Mouse (Mus musculus) testis, adult 2 months (tissue): ENCODE measurements around the gene Rerg.

Source experiments
- CTCF ChIP-seq: fragments of 200-500 bp; IDR thresholded peaks from 2 replicates; pipeline ENCODE4 v1.5.1; 2012; ENCODE audit warnings: low read depth, mild to moderate bottlenecking, inconsistent platforms, low read length, moderate library complexity; ENCODE audit not compliant: control insufficient read depth, insufficient read depth, insufficient replicate concordance
- POLR2A ChIP-seq: fragments of 200-500 bp; IDR thresholded peaks from 2 replicates; pipeline ENCODE4 v1.6.1; 2012; ENCODE audit warnings: low read depth, mild to moderate bottlenecking, inconsistent platforms, low read length, moderate library complexity; ENCODE audit not compliant: control insufficient read depth

- TF ChIP-seq POLR2A (no peak), CTCF (no peak)
Measured at GRCm38 (mm10) chr6:137201578-137201977, 31.3 kb upstream of the Rerg start.
